Mouse (Mus musculus) MEL (cell line): ENCODE results near the gene Slc44a5.

Source experiments
- CTCF ChIP-seq, 3 experiments: IDR thresholded peaks in 2 of 3; conservative IDR thresholded peaks in 1 of 3; 2 replicates each; pipeline ENCODE4 v1.5.1; 2011 to 2012; ENCODE audit warnings: low read length in 3 of 3, low read depth in 2 of 3, mild to moderate bottlenecking in 2 of 3, improper control_type of control experiment in 1 of 3, inconsistent platforms in 1 of 3, mixed read lengths in 1 of 3, moderate library complexity in 1 of 3; ENCODE audit not compliant: control insufficient read depth in 1 of 3, insufficient read depth in 1 of 3, poor library complexity in 1 of 3, severe bottlenecking in 1 of 3
- EP300 ChIP-seq, 2 experiments: IDR thresholded peaks; 2 replicates each; pipeline ENCODE4 v1.6.1; 2011; ENCODE audit warnings: improper control_type of control experiment in 2 of 2, low read length in 2 of 2, low read depth in 1 of 2, mild to moderate bottlenecking in 1 of 2
- GABPA ChIP-seq: IDR thresholded peaks from 2 replicates; pipeline ENCODE4 v1.6.1; 2012; ENCODE audit warnings: low read depth, mild to moderate bottlenecking, inconsistent platforms, low read length, improper control_type of control experiment, moderate library complexity
- MAFK ChIP-seq: IDR thresholded peaks from 2 replicates; pipeline ENCODE4 v1.6.1; 2011; ENCODE audit warnings: low read depth, mild to moderate bottlenecking, low read length, improper control_type of control experiment, borderline replicate concordance
- MAX ChIP-seq: IDR thresholded peaks from 2 replicates; pipeline ENCODE4 v1.6.1; 2011; ENCODE audit warnings: low read length, improper control_type of control experiment
- TCF12 ChIP-seq: IDR thresholded peaks from 2 replicates; pipeline ENCODE4 v1.6.1; 2014; ENCODE audit warnings: low read depth, mild to moderate bottlenecking, inconsistent platforms, low read length, improper control_type of control experiment, moderate library complexity
- ZKSCAN1 ChIP-seq: IDR thresholded peaks from 2 replicates; pipeline ENCODE4 v1.6.1; 2012; ENCODE audit warnings: low read depth, mild to moderate bottlenecking, inconsistent platforms, low read length, improper control_type of control experiment, moderate library complexity

DNA sequence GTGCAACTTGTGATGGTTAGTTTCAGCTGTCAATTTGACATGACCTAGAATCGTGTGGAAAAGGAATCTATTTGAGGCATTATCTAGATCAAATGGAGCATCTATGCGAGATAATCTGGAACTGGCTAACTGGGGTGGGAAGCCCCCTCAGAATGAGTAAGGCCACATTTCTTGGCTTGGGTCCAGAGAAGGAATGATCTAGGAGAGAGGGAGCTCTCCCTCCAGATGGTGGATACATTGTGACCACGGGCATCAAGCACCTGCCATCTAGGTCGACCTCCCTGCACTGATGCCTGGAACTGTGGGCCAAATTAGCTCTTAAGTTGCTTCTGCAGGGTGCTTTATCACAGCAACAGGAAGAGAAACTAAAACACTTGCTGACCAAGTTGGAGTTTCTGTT lies 155.8 kb downstream of the Slc44a5 start:
- TF ChIP-seq MAFK (no peak), TCF12 (no peak), CTCF (IDR thresholded peaks at IDR 0.05 in 2 of 3, conservative IDR thresholded peaks at IDR 0.05 in 1 of 3; ENCODE audit: control insufficient read depth in 1 of 3, insufficient read depth in 1 of 3, low read depth in 2 of 3, low read length in 3 of 3, poor library complexity in 1 of 3, severe bottlenecking in 1 of 3) (no peak), ZKSCAN1 (no peak), GABPA (no peak), EP300 (IDR thresholded peaks at IDR 0.05; ENCODE audit: low read depth in 1 of 2, low read length in 2 of 2) (no peak), MAX (no peak)
